Mouse (Mus musculus) splenic B cell, adult 2 months (primary cell): ENCODE measurements around the gene Tspan13.

Experiments used
- DNase-seq: peaks from one replicate; pipeline ENCODE4 v3.0.0-alpha.2; 2011; ENCODE audit warnings: low read depth, low spot score
- H3K27me3 ChIP-seq: 2 replicates; pipeline ENCODE4 v1.6.1; 2012; ENCODE audit warnings: mild to moderate bottlenecking, low read length, moderate library complexity, mixed read lengths; ENCODE audit not compliant: control insufficient read depth, poor library complexity, insufficient read depth, severe bottlenecking
- H3K36me3 ChIP-seq: 2 replicates; pipeline ENCODE4 v1.6.1; 2012; ENCODE audit warnings: mild to moderate bottlenecking, low read length, moderate library complexity, mixed read lengths; ENCODE audit not compliant: control insufficient read depth, poor library complexity, insufficient read depth, severe bottlenecking

Tspan13 gene

GRCm38 (mm10) chr12:36020081-36020480 lies 22.2 kb downstream of the Tspan13 start:
- Histone ChIP-seq H3K27me3 (no peaks in the 10 kb centered on the region), H3K36me3 (peaks cover 17% of the 10 kb centered on the region)
- no peak for DNase-seq

GRCm38 (mm10) chr12:36019572-36019971 lies 22.7 kb downstream of the Tspan13 start:
- Histone ChIP-seq H3K27me3 (no peaks in the 10 kb centered on the region), H3K36me3 (peaks cover 17% of the 10 kb centered on the region)
- no peak for DNase-seq

GRCm38 (mm10) chr12:36017791-36018190 lies 24.5 kb downstream of the Tspan13 start:
- Histone ChIP-seq H3K36me3 (peaks cover 17% of the 10 kb centered on the region), H3K27me3 (no peaks in the 10 kb centered on the region)
- peak; percentile 33 for DNase-seq

GRCm38 (mm10) chr12:36013216-36013910 lies 28.9 kb downstream of the Tspan13 start:
- DNase-seq: no peak
- Histone ChIP-seq H3K36me3 (peaks cover 2% of the 10 kb centered on the region; the same call in 1 of the 2 replicates), H3K27me3 (no peaks in the 10 kb centered on the region)

DNA sequence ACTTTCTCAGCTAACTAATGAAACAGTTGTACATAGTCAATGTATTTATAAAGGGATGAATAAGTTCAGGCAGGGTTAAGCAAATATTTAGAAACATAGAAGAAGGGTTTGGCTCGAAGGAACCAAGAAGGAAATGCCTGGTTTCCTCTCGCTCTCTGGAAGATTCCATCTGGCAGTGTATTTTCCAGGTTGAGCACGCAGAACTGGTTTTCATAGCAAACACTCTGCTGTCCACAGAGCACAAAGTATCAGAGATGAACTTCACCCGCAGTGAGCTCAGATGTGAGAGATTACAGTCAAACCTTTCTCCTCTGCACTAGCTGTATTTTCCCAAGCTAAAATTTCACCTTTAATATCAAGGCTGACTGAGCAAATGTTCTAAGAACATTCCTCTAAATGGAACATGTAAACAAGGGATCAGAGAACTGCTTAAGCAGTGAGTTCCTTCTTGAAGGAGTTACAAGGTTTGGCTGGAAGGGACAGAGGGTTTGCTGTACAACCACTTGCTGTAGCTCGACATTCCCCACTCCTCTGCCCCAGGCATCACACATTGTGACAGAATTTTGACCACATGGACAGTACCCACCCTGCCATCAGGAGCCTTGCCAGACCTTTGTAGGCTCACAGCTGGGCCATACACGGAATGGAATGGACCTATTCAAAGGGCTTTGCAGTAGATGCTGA lies 33.8 kb downstream of the Tspan13 start:
- Histone ChIP-seq H3K36me3 (no peaks in the 10 kb centered on the region), H3K27me3 (no peaks in the 10 kb centered on the region)
- DNase-seq: no peak

- no peak for DNase-seq
- Histone ChIP-seq H3K36me3 (no peaks in the 10 kb centered on the region), H3K27me3 (no peaks in the 10 kb centered on the region)
Measured at GRCm38 (mm10) chr12:36007581-36007980, 34.7 kb downstream of the Tspan13 start.

DNA sequence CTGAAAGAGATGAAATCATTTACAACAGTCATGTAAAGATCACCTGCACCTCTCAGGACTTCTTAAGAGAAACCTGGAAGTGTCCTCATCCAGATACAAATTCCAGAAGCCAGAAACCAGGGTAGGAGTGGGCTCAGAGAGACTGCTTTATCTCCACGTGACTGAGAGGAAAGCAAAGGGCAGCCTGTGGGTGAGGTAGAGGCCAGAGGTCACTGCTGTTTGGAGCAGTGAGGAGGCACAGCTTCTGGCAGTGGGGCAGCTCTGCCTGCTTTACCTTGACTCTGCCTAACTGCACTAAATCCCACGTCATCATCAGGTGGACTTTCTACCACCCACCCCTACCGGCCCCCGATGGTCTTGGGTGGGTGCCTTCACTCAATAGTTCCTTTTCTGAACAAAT lies 37.6 kb downstream of the Tspan13 start:
- H3K27me3 ChIP-seq: no peaks in the 10 kb centered on the region
- no peak for DNase-seq

GRCm38 (mm10) chr12:35995799-35996198 lies 46.5 kb downstream of the Tspan13 start:
- DNase-seq: peak; percentile 60
- H3K27me3 ChIP-seq: no peaks in the 10 kb centered on the region
- H3K36me3 ChIP-seq: no peaks in the 10 kb centered on the region

More for the DNA sequence above, 37.6 kb downstream of the Tspan13 start:
- H3K36me3 ChIP-seq: no peaks in the 10 kb centered on the region

DNA sequence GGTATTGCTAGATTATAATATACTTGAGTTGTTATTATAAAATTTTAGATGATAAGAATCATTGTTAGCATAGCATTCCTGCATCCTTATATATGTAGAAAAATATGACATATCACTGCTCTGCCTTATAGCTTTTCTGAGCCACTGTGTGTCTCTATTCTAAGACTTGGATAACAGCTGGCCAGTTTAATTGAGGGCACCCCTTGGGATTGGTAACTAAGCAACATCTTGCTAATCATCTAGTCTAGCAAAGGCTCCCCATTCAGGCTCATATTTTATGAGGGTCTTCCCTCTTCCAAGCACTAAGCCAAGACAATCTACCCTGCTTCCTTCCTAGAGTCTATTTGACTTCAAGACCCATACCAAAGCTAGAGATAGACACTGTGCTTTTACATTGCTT lies 48.2 kb downstream of the Tspan13 start:
- no peak for DNase-seq
- Histone ChIP-seq H3K27me3 (no peaks in the 10 kb centered on the region), H3K36me3 (no peaks in the 10 kb centered on the region)

DNA sequence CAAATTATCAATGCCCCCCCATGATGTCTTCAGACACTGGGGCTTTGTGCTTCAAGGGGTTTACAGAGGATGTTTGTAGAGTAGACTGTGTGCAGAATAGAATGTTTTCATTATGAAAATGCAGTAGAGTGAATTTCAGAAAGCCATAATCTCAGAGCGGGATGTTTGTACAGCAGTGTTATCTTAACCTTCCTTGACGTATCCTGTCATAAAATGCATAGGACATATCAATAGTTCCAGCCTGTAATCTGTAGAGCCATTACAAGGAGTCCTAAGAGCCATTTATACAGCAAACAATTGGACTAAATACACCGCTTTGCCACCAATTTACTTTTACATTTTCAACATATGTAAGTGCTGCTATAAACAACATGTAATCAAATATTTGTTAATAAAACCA lies 48.7 kb downstream of the Tspan13 start:
- Histone ChIP-seq H3K27me3 (no peaks in the 10 kb centered on the region), H3K36me3 (no peaks in the 10 kb centered on the region)
- no peak for DNase-seq

DNA sequence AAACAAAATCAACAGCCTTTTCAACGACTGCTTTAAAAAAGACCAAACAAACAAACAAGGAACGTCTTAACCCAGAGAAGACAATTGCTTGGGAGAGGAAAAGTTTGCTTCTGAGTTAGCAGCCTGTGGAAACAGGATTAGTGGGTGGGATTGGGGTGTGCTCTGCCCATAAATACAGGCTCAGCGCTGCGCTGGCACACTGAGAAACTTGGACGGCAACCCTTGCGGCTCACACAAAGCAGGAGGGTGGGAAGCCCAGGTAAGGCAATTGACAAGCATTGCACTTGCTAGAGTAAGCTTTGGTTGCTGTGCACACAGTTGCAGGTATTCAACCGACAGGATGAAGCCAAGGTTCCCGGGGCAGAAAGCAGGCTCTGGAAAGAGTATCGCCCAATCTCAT lies 49.6 kb downstream of the Tspan13 start, which contains the start of gene Agr2:
Gene Agr2, plus strand, starts transcription at position 197 of the 400 bp plus-strand sequence.
- Histone ChIP-seq H3K27me3 (no peaks in the 10 kb centered on the region), H3K36me3 (no peaks in the 10 kb centered on the region)
- no peak for DNase-seq

DNA sequence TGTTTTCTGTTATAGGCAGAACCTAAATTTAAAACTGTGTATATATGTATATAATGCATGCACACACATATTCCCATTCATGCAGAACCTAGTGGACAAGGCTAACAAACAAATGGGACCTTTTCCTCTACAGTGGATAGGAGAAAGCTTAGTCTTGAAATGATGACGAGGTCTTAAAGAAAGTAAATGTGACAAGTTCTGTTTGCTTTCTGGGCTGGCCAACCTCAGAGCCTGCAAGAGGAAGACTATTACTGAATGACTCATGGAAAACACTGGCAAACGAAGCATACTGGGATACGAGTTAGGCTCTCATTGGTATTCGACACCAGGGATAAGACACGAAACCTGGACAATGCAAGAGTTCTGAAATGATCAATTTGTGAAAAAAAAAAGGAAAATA lies 57.6 kb downstream of the Tspan13 start:
- DNase-seq: no peak
- no peaks in the 10 kb centered on the region for H3K36me3 ChIP-seq
- no peaks in the 10 kb centered on the region for H3K27me3 ChIP-seq

GRCm38 (mm10) chr12:35983472-35983871 lies 58.8 kb downstream of the Tspan13 start:
- no peaks in the 10 kb centered on the region for H3K27me3 ChIP-seq
- DNase-seq: peak; percentile 55

GRCm38 (mm10) chr12:35981732-35982360 lies 60.5 kb downstream of the Tspan13 start:
- DNase-seq: no peak
- no peaks in the 10 kb centered on the region for H3K27me3 ChIP-seq
- no peaks in the 10 kb centered on the region for H3K36me3 ChIP-seq

More at GRCm38 (mm10) chr12:35983472-35983871, 58.8 kb downstream of the Tspan13 start:
- H3K36me3 ChIP-seq: no peaks in the 10 kb centered on the region

GRCm38 (mm10) chr12:35979625-35980024 lies 62.7 kb downstream of the Tspan13 start:
- DNase-seq: no peak
- Histone ChIP-seq H3K36me3 (no peaks in the 10 kb centered on the region), H3K27me3 (no peaks in the 10 kb centered on the region)
